Mouse (Mus musculus) thymus, adult 2 months (tissue): ENCODE results near the gene Apol7b.

Source experiments
- CTCF ChIP-seq: fragments of 200-500 bp; IDR thresholded peaks from 2 replicates; pipeline ENCODE4 v1.5.1; 2012; ENCODE audit warnings: mild to moderate bottlenecking, control low read depth, low read length, moderate library complexity, borderline replicate concordance; ENCODE audit not compliant: control insufficient read depth, poor library complexity, insufficient read depth; ENCODE audit errors: extremely low read depth
- POLR2A ChIP-seq: fragments of 200-500 bp; IDR thresholded peaks from 2 replicates; pipeline ENCODE4 v1.6.1; 2012; ENCODE audit warnings: mild to moderate bottlenecking, low read length, control low read depth, moderate library complexity; ENCODE audit not compliant: control insufficient read depth, poor library complexity, insufficient read depth; ENCODE audit errors: extremely low read depth

DNA sequence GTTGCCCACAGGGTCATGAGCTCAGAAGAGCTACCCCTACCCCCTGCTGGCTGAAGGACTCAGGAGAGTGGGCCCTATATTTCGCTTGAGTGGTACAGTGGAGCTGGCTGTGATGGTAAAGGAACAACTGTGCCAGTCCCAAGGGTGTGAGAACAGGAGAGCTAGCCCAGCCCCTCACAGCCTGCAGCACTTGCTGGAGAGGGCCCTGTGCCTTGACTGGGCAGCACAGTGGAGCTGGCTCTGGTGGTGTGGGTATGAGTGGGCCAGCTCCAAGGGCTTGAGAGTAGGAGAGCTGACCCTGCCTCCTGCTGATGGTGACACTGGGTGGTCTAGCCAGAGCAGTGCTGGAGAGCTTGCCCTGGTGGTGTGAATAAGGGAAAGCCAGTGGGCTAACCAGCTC, 64.4 kb downstream of the Apol7b start:
- TF ChIP-seq CTCF, result no peak
- no peak for TF ChIP-seq POLR2A
